Mouse (Mus musculus) megakaryocyte, embryonic 14.5 days (primary cell): ENCODE data around the gene Lpar4. TPM values are rescaled to one million over a fixed set of nuclear protein-coding genes. Genes with fewer than 3 reads are reported as not detected.

Source experiments
- H3K27me3 ChIP-seq: replicated peaks from 2 replicates; pipeline ENCODE3; 2012; ENCODE audit warnings: inconsistent platforms
- H3K36me3 ChIP-seq: replicated peaks from 2 replicates; pipeline ENCODE3; 2012; ENCODE audit warnings: low read length, inconsistent platforms, mixed read lengths
- H3K4me1 ChIP-seq: 2 replicates; pipeline ENCODE4 v1.6.1; 2012; ENCODE audit warnings: inconsistent platforms
- H3K4me3 ChIP-seq: replicated peaks from 2 replicates; pipeline ENCODE3; 2012; ENCODE audit warnings: moderate library complexity, mild to moderate bottlenecking, inconsistent platforms
- H3K9me3 ChIP-seq: 2 replicates; pipeline ENCODE4 v1.6.1; 2012; ENCODE audit warnings: inconsistent platforms
- FLI1 ChIP-seq: IDR thresholded peaks from 2 replicates; pipeline ENCODE4 v1.6.1; 2012; ENCODE audit warnings: low read length, inconsistent platforms, mixed read lengths
- GATA1 ChIP-seq: IDR thresholded peaks from 3 replicates; pipeline ENCODE4 v1.6.1; 2012; ENCODE audit warnings: mixed read lengths, low read length, inconsistent platforms, borderline replicate concordance
- polyA plus RNA-seq: library from polyadenylated mRNA; stranded (reverse); fragments of >175 nt; gene quantifications from 2 replicates; pipeline ENCODE4 v1.2.3, GENCODE M21; 2012; ENCODE audit warnings: low replicate concordance; ENCODE audit not compliant: insufficient read depth

Lpar4 gene
- polyA plus RNA-seq, 1 experiment: 0.02 TPM

- TF ChIP-seq FLI1 (no peak), GATA1 (no peak)
Observed at GRCm38 (mm10) chrX:106951016-106951415, 30.6 kb downstream of the Lpar4 start.

GRCm38 (mm10) chrX:106953840-106954239 is 33.4 kb downstream of the Lpar4 start:
- TF ChIP-seq FLI1 (no peak), GATA1 (no peak)
- Histone ChIP-seq H3K36me3 (no peaks in the 10 kb centered on the region), H3K9me3 (no peaks in the 10 kb centered on the region)

More at GRCm38 (mm10) chrX:106951016-106951415, 30.6 kb downstream of the Lpar4 start:
- Histone ChIP-seq H3K27me3 (no peaks in the 10 kb centered on the region), H3K36me3 (no peaks in the 10 kb centered on the region), H3K4me3 (no peak overlapping the region), H3K4me1 (no peaks in the 10 kb centered on the region), H3K9me3 (no peaks in the 10 kb centered on the region)

GRCm38 (mm10) chrX:106962233-106962632 is 41.8 kb downstream of the Lpar4 start:
- Histone ChIP-seq H3K9me3 (no peaks in the 10 kb centered on the region), H3K36me3 (no peaks in the 10 kb centered on the region), H3K27me3 (peaks cover 6% of the 10 kb centered on the region), H3K4me3 (no peak overlapping the region), H3K4me1 (no peaks in the 10 kb centered on the region; the same call in 1 of the 2 replicates)
- TF ChIP-seq FLI1 (no peak), GATA1 (no peak)

More at GRCm38 (mm10) chrX:106953840-106954239, 33.4 kb downstream of the Lpar4 start:
- H3K27me3 ChIP-seq: no peaks in the 10 kb centered on the region
- H3K4me3 ChIP-seq: no peak overlapping the region
- H3K4me1 ChIP-seq: no peaks in the 10 kb centered on the region

- peaks cover 9% of the 10 kb centered on the region for H3K27me3 ChIP-seq
- no peak for TF ChIP-seq GATA1
- no peak for TF ChIP-seq FLI1
- H3K4me1 ChIP-seq: no peaks in the 10 kb centered on the region; the same call in 1 of the 2 replicates
- H3K36me3 ChIP-seq: no peaks in the 10 kb centered on the region
- no peaks in the 10 kb centered on the region for H3K9me3 ChIP-seq
- no peak overlapping the region for H3K4me3 ChIP-seq
Observed at GRCm38 (mm10) chrX:106964326-106964725, 43.9 kb downstream of the Lpar4 start.

Other genes starting within 250 kb of the Lpar4 start
- gene Rtl3, start 80.0 kb upstream of the Lpar4 start, polyA plus RNA-seq: not detected in 2 replicates
- not detected in 2 replicates for gene P2ry10, start 167.9 kb downstream of the Lpar4 start, polyA plus RNA-seq
- gene P2ry10b, start 228.3 kb downstream of the Lpar4 start, polyA plus RNA-seq: not detected in 2 replicates